Mouse (Mus musculus): ENCODE measurements around the gene Gpr149. TPM values are rescaled to one million over a fixed set of nuclear protein-coding genes. Genes with fewer than 3 reads are reported as not detected.

Gene Gpr149
- polyA plus RNA-seq, 1 experiment from 2014 or later: 0.11 TPM

Other genes starting within 250 kb of the Gpr149 start
- 32.3 and 34.2 TPM in 2 replicates for gene Dhx36, start 98.1 kb downstream of the Gpr149 start, polyA plus RNA-seq (2014; fragmentation: Nextera tagmentation; extraction: Ambion mirVana)